Mouse (Mus musculus): Measurements from ENCODE around the gene Gpr174.

DNA sequence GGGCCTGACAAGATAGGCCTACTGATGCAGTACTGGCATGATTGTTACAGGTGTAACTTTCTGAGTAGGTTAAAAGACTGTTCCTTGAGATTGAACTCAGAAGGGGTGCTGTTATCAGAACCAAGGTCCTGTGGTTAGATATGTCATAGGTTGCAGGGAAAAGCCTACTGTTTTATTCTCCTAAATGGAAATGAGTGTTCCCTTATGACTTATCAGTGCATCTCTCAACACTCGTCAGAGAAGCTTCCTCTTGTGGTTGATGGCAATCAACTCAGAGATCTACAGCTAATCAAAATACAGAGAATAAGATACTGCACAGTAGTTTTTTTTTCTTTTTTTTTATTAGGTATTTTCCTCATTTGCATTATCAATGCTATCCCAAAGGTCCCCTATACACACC, 19.2 kb upstream of the Gpr174 start:
- TF ChIP-seq CTCF (IDR thresholded peaks at IDR 0.05) (no peak), EP300 (IDR thresholded peaks at IDR 0.05) (no peak)
